Mouse (Mus musculus): ENCODE results near the gene Irak2.
A peak's percentile ranks its signal among the peaks of the same experiment; 100 is the strongest.
"Not testable (repeated sequence)": the region's sequence is repeated elsewhere in the genome, so short reads cannot be mapped to it uniquely, and the experiment has no call there.

The Irak2 gene

DNA sequence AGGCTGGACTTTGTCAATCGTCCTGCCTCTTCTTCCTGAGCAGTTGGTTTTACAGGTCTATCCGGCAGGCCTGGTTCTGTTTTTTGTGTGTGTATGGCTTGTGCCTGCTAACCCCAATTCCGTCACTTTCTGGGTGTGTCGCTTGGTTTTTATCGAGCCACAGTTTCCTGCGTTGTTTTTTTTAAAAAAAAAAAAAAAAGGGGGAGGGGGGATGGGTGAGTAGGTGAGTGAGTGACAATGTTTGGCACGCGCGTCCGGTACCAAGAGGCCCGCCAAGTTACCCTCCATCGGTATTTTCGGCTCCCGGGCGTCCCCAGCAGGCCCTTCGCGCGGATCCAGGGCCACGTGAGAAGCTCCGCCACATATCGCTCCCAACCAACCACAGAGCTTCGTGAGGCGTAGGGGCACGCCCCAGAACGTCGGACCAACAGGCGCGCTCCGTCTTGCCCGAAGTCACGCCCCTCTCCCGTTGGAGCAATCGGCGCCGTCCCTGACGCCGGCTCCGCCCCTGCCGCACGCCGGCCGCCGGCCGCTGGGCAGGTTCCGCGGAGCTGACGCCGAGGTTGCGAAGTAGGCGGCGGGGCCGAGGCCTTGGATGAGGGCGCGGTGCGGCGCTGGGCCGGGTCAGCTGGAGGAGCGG lies 58.4 kb downstream of the Irak2 start, which contains the start of gene Tatdn2:
Gene Tatdn2, plus strand, starts transcription at position 469 of the 640 bp plus-strand sequence.
- peak; percentile 95 for DNase-seq (ENCODE audit: low spot score in 2 of 2)

- DNase-seq (ENCODE audit: low spot score in 2 of 2), result peak in 1 of 2 experiments; percentile 19
Observed at GRCm38 (mm10) chr6:113697222-113698205, 59.2 kb downstream of the Irak2 start.

DNA sequence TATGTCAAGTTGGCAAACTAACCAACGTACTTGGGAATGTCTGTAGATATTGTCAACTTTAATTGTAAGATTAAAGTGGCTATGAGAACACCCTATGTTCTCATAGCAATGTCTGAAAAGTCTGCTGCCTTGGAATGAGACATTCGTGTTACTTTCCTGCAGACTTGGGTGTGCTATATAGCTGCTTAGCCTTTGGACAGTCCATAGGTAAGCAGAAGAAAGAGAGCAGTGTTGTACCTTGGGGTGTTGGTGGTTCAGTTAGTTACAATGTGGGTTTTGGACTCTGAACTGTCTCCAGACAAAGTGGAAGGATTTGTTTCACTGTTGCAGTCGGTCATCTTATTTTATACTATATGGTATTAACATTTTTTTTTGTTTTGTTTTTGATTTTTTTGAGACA lies 74.5 kb downstream of the Irak2 start:
- DNase-seq (ENCODE audit: low spot score in 2 of 2), result no peak

GRCm38 (mm10) chr6:113713389-113713788 lies 75.1 kb downstream of the Irak2 start:
- DNase-seq (ENCODE audit: low spot score in 2 of 2), result not testable (repeated sequence)

DNA sequence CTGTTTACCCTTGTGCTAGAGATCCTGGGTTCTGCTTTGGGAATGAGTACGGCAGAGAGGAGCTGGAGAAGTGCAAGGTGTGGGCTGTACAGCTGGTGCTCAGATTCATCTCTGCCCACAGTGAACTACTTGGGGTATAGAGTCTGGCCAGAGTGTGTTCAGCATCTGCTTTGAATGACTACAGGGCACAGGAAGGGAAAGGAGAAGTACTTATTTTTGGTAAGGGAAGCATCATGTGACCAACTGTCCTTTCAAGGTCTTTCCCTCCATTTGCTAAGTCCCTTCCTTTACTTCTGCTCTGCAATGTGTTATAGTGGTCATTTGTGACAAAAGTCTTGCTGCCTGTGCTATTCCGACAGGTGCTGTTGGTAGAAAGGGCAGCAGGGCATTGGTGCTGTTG lies 76.0 kb downstream of the Irak2 start:
- no peak for DNase-seq (ENCODE audit: low spot score in 2 of 2)

- DNase-seq (ENCODE audit: low spot score in 2 of 2), result no peak
Observed at GRCm38 (mm10) chr6:113714797-113715196, 76.5 kb downstream of the Irak2 start.

GRCm38 (mm10) chr6:113717541-113717940 lies 79.3 kb downstream of the Irak2 start:
- no peak for DNase-seq (ENCODE audit: low spot score in 2 of 2)

- no peak for DNase-seq (ENCODE audit: low spot score in 2 of 2)
Observed at GRCm38 (mm10) chr6:113719878-113720277, 81.6 kb downstream of the Irak2 start, which contains the start of gene Ghrl. Gene Ghrl (minus strand): TSS chr6:113719880.

GRCm38 (mm10) chr6:113721061-113721460 lies 82.8 kb downstream of the Irak2 start:
- DNase-seq (ENCODE audit: low spot score in 2 of 2), result no peak

DNA sequence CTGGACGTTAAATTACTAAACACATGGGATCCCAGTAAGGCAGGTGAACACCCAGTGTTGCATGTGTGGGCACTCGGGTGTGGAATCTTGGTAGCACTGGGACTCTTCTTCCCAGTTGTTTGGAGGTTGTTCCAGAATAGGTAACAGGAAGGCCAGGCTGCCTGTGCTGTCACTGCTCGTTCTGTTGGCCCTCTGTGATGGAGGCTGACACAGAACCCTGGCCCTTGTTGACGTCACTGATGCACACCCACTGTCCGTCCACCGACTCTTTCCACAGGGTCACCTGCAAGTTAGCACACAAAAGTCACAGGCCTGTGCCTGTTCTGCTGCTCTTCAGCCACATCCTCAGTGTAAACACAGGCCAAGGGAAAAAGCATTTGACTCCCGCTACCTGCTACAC lies 89.9 kb downstream of the Irak2 start:
- no peak for DNase-seq (ENCODE audit: low spot score in 2 of 2)

DNA sequence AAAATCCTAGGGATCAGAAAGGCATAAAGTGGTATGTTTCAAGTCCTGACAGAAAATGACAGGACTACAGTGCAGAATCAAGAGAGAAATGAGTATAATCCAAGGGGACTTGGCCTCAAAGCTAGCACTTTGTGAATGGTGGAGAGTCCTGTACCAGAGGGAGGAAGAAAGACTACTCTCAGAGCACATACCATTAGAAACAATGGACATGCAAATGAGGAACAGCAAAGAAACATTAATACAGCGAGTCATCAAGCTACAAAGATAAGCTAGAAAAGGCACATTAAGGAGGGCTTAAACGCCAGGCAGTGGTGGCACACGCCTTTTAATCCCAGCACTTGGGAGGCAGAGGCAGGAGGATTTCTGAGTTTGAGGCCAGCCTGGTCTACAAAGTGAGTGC lies 93.0 kb downstream of the Irak2 start:
- no peak for DNase-seq (ENCODE audit: low spot score in 2 of 2)

DNA sequence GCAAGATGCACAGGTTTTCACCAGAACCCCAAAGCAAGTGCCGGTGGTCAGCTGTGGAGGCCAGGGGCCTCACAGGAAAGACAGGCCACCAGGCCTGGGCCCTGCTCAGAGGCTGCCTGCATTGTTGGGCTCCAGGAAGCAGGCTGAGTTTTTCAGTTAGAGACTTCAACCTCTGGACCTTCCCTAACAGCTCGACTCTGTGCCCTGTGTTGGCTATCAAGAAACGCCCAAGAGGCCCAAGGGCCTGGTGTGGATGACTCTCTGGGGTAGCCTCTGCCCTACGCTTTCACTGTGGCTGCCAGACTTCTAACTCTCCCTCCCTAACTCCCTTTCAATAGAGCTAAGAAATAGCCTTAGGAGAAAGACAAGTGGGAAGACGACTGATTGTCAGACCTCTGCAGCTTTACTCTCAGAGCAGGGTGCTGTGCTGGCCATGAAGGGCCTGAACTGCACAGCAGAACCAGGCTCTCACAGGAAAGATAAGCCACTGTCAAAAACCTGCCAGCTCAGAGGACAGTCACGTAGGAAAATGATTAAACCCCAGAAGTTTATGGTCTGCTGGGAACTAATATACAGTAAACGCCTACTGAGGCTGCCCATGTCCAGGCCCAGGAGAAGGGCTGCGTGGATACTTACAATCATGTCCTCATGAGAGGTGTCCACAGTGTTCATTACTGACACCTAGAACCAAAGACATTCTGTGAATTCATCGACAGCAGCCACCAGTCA lies 99.2 kb downstream of the Irak2 start:
- no peak for DNase-seq (ENCODE audit: low spot score in 2 of 2)

DNA sequence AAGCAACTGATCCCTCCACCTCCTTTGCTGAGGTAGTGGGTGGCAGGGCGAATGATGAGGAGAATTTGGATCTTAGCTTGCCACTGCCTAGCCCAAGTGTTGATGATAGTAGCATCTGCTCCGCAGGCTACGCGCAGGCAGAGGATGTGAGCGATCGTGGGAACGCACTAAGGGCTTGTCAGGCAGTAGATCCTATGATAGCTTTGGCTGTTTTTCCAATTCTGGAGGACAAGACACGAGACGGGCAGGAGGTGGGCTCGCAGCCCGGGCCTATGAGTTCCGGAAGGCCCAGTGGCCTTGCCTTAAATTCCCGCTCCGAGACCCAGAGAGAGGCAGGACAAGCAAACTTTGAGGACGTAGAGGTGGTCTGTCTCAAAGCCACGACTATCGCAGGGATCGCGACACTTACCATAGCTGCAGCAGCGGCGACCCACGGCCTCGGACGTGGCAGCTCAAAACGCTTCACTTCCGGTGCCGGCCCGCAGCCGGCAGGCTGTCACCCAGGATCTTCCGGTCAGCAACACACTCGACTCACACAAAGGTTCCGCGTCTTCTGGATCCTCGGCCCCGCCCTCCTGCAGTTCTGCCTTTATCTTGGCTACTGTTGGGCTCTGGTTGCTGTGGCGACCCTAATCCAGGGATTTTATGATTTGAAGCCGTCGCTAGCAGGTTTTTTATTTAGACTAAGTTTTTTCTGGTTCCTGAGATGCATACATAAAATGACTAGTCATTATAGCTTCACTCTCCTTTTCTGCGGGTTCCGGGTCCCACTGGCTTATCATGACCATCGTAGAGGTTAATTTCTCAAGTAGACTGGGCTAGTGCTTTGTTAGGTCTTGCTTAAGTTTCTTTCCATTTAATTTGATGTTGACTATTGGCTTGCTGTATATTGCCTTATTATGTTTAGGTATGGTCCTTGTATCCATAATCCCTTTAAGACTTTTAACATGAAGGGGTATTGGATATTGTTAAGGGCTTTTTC lies 102.3 kb downstream of the Irak2 start, which contains the start of gene Sec13:
Gene Sec13, minus strand, starts transcription at position 508 of the 982 bp plus-strand sequence.
- DNase-seq (ENCODE audit: low spot score in 2 of 2), result peak; percentile 77 to 80

GRCm38 (mm10) chr6:113741425-113741824 lies 103.2 kb downstream of the Irak2 start:
- DNase-seq (ENCODE audit: low spot score in 2 of 2), result no peak

DNA sequence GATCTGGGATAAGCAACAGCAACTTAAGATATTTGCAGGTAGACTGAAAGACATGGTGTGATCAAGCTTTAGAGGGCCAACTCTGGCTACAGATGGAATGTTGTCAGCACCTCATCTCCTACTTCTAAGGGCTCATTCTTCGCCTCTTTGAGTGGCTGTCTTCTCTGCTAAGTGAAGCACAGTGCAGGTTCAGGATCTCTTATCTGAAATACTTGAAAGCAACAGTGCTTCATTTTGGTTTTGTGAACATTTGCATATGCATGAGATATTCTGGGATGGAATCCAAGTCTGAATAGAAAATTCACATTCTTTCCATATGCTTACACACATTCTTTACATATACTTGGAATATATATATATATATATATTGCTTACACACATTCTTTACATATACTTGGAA lies 104.1 kb downstream of the Irak2 start:
- DNase-seq (ENCODE audit: low spot score in 2 of 2), result no peak

GRCm38 (mm10) chr6:113743111-113743510 lies 104.8 kb downstream of the Irak2 start:
- DNase-seq (ENCODE audit: low spot score in 2 of 2), result no peak
